Comparison of ENCODE assay signal across 17 mouse cellular contexts in genomic region chr4:91907147-91907546, GRCm38 (mm10).
"Had no signal": no experiment of that assay in that cellular context is flagged by ENCODE, and none has a peak within 500 bp of the region (broad histone marks: within the 10 kb centered on the region; RNA-seq: fewer than 3 reads in every experiment).

No protein-coding gene starts in this region.

- H3K9ac ChIP-seq: neural tube, embryonic 12.5 days; neural tube, embryonic 13.5 days; neural tube, embryonic 15.5 days; stomach, embryonic 15.5 days had no signal

- H3K27me3 ChIP-seq: neural tube, embryonic 12.5 days; neural tube, embryonic 13.5 days; neural tube, embryonic 15.5 days; stomach, embryonic 15.5 days had no signal

- H3K9me3 ChIP-seq: neural tube, embryonic 12.5 days; neural tube, embryonic 13.5 days; neural tube, embryonic 15.5 days; stomach, embryonic 15.5 days had no signal

- H3K27ac ChIP-seq: neural tube, embryonic 12.5 days; neural tube, embryonic 13.5 days; neural tube, embryonic 15.5 days; stomach, embryonic 15.5 days; stomach, postnatal 0 days had no signal

- H3K36me3 ChIP-seq: neural tube, embryonic 12.5 days; neural tube, embryonic 13.5 days; neural tube, embryonic 15.5 days; stomach, embryonic 15.5 days had no signal

- H3K4me3 ChIP-seq: neural tube, embryonic 12.5 days; neural tube, embryonic 13.5 days; neural tube, embryonic 15.5 days; stomach, embryonic 15.5 days had no signal

- H3K4me1 ChIP-seq: neural tube, embryonic 12.5 days; neural tube, embryonic 13.5 days; neural tube, embryonic 15.5 days; stomach, embryonic 15.5 days had no signal

- DNase-seq: retina, postnatal 1 day; right cerebral cortex, adult 18-20 months; right cerebral cortex, postnatal 14 days; right cerebral cortex, postnatal 25 days; right cerebral cortex, postnatal 4 days; spleen, adult 18-20 months; thymus, adult 18-20 months; thymus, adult 2 months; thymus, postnatal 14 days; thymus, postnatal 25 days; thymus, postnatal 36 days; thymus, postnatal 4 days had no signal
